Mouse (Mus musculus) left cerebral cortex, adult 8-10 months (tissue): ENCODE data around the gene Tekt1. TPM values are rescaled to one million over a fixed set of nuclear protein-coding genes. Genes with fewer than 3 reads are reported as not detected.
"Not testable (repeated sequence)": the region's sequence is repeated elsewhere in the genome, so short reads cannot be mapped to it uniquely, and the experiment has no call there.

Experiments
- DNase-seq, 2 experiments: peaks; one replicate each; pipeline ENCODE4 v3.0.0; 2022; ENCODE audit warnings: low spot score in 2 of 2
- total RNA-seq, 4 experiments: library from RNA; stranded (reverse); gene quantifications; 2 replicates each; pipeline ENCODE4 v1.2.4; 2022

Gene Tekt1
- total RNA-seq, 4 experiments from 2014 or later = 1.3 to 3.5 (median 2.5) TPM

DNA sequence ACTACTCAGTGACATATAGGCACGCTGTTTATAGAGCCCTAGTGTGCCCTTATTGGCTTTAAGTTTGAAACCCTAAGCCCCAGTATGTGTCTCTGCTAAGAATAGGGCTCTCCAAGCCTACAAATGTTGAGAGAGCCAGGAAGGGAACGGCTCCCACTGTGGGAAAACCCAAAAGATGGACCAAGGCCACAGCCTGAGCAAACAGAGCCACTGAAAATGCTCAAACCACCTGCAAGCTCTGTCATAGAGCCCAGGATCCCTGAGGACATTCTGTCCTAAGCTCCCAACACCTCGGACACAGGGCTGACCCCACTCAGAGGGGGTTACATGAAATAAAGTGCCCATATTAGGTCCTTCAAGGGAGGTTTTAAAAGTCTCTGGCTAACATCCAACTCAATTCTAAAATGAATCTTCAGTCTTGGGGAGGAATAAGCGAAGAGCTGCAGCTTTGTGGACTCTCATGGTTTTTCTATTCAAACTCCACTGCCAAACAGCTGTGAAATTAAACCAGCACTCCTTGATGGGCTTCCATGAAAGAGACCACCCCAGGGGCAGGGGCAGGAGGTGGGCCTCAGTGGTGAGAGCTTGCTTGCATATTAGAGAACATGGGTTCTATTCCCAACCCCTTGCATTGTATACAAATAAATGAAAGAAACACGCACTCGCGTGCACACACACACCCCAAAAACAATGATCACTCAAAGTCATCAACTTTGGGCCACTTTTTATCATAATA lies 27.3 kb upstream of the Tekt1 start:
- no peak for DNase-seq

GRCm38 (mm10) chr11:72388113-72388529 lies 25.9 kb upstream of the Tekt1 start:
- DNase-seq = no peak

DNA sequence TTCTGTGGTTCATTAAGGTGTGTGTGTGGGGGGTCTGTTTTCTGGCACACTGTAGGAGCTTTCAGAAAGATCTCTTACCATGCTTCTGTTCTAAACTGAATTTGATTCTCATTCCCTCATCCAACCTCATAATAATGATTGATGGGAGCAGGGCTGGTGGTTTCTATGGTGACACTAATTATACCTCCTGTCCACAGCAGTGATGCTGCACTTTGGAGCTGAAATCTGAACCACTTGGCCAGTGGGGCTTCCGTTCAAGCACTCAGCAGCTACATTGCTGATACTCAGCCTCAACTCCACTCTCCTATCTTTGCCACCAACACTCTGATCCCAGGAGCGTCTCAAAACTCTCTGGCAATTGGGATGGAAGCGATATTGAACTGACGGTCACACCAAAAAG lies 17.1 kb upstream of the Tekt1 start:
- DNase-seq = no peak

- no peak for DNase-seq
Observed at GRCm38 (mm10) chr11:72378222-72378621, 16.0 kb upstream of the Tekt1 start.

GRCm38 (mm10) chr11:72376562-72376961 lies 14.3 kb upstream of the Tekt1 start:
- DNase-seq = no peak

GRCm38 (mm10) chr11:72369904-72370672 lies 7.8 kb upstream of the Tekt1 start:
- no peak for DNase-seq

GRCm38 (mm10) chr11:72367934-72368674 lies 5.9 kb upstream of the Tekt1 start:
- DNase-seq = no peak

DNA sequence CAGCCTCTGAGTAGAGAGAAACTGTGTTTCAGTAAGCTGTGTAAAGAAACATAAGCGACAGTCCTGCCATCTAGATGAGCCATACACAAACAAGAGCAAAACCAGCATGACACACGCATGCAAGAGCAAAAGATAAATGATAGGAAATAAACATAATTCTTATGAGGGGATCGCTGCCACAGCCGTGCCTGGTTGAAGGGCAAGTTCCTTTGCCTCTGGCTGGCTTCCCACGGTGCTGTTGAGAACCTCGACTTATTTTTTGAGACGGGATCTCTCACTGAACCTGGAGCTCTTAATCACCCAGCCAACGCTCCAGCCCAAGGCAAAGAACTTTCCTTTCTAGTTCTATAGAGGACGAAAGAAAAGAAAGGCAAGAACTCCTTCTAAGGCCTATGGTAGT lies 3.9 kb upstream of the Tekt1 start:
- DNase-seq = no peak

DNA sequence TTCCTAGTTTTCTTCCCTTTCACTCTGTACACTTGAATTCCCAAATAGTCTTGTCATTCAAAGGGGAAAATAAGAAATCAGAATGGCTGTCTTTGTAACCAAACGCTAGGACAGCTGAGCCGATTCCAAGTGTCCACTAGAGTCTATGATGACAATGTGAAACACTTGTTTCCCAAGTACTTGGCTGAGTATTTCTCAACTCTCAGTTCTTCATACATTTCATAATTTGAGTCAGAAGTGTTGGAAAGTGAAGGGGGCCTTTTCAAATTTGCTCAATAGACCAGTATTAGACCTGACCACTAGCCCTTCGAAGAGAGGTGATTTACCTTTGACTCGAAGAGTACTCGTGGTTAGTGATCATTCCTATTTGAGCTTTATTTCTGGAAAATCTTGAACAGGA lies 2.3 kb upstream of the Tekt1 start:
- DNase-seq = no peak

DNA sequence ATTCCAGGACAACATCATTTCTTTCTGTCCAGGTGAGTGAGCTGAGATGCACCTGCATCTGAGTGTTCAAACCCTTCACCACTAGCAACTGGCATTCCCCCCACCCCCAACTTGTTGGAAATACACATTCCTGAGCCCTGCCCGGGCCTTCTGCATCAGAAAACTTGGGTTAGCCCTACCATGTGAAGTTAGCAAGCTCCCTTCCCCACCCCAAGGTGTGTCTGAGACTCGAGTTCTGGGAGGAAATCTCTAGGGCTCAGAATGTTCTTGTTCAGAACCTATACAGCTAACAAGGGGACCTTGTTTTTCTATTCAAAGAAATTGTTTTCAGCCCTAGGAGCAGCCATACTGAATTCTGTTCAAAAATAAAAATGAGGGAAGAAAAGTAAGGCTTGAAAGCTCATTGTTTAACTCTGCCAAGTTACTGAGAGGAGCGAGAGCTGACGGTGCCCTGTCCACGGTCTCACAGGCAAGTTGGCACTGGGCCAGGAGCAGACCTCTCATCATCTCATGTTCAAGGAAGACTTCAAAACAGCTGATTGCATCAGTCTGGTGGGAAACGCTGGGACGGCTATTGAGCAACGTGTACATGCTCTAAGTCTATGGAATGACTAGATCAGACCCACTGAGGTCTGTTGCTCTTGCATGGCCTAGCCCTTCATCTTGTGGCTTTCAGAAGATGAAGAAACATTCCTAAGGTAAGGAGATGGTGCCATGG lies 1.4 kb upstream of the Tekt1 start:
- DNase-seq = no peak

DNA sequence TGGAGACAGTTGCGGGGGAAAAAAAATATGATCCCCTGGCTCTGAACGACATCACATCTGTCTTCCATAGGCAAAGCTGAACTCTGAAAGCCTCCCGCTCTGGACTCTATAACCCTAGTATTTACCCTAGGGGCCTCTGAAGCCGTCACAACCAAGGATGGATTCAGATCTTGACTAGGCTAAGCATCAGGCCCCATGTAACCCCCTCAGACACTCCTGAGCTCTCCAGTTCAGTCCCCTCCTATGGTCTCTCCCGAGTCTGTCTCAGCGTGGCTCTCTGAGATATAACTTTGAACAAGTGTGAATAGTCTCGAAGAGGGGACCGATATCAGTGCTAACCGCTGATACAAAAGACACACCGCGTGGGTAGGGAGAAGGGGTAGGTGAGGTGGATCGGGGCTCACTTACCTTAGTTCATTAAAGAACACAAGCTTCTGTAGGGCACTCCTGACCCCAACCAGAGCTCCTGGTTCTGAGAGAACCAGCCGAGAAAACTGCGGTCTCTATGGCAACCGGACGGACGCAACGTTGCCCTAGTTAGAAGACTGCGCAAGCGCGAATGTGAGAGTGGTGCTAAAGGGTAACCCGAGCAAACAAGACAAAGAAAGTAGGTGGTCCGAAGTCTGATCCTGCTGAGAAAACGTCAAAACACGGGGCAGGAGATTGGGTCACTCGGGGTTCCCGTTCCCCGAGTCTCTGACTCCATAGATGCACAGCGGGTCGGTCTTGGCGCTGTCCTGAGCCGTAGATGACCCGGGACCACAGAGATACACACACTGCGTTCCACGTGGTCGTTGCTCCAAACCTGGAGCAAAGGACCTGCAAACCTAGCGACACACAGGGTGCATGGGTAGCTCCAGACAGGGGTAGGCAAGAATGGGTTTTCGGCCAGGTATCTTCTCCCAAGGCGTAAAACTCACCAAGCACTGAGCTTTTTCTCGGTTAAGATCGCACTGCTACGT lies 576 bp downstream of the Tekt1 start:
- DNase-seq = peak; percentile 44 to 65

GRCm38 (mm10) chr11:72354971-72355728 lies 7.1 kb downstream of the Tekt1 start:
- DNase-seq = peak in 1 of 2 experiments; percentile 32

DNA sequence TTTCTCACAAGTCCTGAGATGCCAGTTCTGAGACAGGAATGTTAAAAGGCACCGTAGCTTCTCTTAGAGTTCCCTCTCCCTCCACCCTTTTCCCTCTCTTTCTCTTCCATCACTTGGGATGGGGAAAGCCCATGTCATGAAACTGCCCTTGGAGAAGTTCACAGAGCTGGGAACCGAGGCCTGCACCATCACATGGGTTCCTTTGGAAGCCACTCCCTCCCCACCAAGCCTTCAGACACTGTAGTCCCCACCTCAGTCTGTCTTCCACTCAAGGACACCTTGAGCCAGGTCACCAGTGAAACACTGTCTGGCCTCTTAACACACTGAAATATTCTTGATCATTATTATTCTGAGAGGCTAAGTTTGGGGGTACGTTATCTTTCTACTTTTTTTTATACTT lies 9.1 kb downstream of the Tekt1 start:
- no peak for DNase-seq

DNA sequence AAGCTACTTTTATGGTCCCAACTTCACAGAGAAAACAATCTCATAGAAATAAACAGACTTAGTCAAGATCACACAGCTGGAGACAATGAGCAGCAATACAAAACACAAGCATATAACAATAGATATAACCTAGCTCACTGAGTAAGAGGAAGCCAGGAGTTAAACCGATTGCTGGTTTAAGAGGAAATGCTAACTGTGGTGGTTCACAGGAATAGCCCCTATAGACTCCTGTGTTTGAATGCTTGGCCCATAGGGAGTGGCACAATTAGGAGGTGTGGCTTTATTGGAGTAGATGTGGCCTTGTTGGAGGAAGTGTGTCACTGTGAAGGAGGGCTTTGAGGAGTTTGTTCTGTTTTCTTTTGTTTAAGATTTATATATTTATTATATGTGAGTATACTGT lies 10.0 kb downstream of the Tekt1 start:
- DNase-seq = no peak

GRCm38 (mm10) chr11:72349652-72350051 lies 12.6 kb downstream of the Tekt1 start:
- no peak for DNase-seq

- peak in 1 of 2 experiments; percentile 51 for DNase-seq
Observed at GRCm38 (mm10) chr11:72349016-72349415, 13.2 kb downstream of the Tekt1 start.

GRCm38 (mm10) chr11:72348563-72348962 lies 13.7 kb downstream of the Tekt1 start:
- no peak for DNase-seq

DNA sequence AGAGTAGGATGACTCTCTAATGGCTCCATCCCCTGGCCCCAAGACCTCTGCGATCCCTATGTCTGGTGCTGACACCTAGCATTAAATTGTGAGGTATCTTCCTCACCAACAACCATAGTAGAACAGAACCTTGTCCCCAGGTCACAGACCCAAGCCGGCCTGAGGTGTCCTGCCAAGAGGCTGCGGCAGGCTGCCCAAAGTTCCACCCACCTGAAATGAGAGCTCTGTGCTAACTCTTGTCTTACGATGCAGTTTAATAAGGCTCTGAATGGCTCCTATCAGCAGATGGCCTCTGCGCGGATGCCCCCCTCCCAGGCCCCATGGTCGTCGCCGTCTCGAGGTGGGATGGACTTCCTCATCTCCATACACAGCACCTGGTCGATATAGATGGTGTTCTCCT lies 17.8 kb downstream of the Tekt1 start:
- DNase-seq = no peak

DNA sequence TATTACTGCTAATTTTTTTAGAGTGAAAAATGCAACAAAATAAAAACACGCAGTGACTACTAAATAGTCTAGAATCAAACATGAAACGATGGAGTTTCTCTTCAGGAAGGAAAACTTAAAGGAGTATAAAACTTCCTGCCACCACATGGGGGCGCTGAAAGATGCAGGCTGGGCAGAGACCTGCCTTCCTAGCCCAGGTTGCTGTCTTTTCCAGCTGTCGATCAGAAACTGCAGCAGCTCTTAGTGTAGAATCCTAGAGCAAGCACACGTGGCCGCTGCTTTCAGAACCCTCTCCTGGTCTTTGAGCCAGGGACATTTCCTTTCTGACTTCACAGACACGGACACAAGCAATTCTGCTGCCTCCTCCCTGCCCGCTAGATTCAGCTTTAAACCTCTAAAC lies 18.3 kb downstream of the Tekt1 start:
- DNase-seq = no peak

DNA sequence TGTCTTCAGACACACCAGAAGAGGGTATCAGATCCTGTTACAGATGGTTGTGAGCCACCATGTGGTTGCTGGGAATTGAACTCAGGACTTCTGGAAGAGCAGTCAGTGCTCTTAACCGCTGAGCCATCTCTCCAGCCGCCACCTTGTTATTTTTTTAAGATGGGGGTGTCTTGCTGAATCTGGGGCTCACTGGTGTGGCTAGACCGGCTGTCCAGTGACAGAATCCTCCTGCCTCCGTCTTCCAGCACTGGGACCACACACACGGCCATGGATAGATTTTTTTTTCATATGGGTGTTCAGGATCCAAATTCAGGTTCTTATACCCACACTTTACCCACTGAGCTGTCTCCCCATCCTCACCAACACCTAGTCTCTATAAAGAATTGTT lies 19.0 kb downstream of the Tekt1 start:
- DNase-seq = not testable (repeated sequence)
